Mouse (Mus musculus): ENCODE results near the gene Rapgef2. TPM values are rescaled to one million over a fixed set of nuclear protein-coding genes. Genes with fewer than 3 reads are reported as not detected.

The Rapgef2 gene
- total RNA-seq, 2 experiments from 2014 or later = 24.8 to 30.8 TPM

DNA sequence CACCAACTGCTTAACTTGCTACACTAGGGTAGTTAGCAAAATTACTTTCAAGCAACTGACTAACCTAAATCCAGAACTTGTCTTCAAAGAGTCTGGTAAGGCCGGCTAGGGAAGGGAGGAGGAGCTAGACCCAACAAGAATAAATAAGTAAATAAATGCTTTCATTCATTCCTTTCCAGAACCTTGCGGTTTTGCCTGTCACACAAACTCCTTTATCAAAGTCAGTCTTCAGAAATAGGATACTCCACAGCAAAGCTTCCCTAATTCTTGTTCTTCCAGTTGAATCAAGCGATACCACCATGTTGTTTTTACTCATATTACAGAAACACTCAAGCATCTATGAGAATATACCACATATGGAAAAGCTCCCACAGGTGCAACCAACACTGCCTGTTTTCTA lies 2.3 kb downstream of the Rapgef2 start:
- DNase-seq = no peak

DNA sequence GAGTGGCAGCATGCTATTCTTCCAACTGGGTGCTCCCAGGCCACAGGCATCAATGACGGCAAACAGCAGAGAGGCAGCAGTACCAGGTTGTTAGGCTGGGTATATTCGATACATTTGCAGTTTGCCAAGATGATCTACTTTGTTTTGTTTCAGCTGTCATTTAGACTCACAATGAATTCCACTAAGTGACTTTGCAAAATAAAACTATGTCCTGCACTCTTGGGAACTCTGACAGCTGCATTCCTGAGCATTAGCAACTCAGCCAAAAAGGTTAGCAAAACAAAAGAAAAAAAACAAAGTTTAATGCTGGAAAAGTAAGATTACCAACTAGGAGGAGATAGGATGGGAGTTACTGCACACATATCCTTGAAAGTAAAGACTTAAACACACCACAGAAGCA lies 3.3 kb downstream of the Rapgef2 start:
- DNase-seq = no peak

DNA sequence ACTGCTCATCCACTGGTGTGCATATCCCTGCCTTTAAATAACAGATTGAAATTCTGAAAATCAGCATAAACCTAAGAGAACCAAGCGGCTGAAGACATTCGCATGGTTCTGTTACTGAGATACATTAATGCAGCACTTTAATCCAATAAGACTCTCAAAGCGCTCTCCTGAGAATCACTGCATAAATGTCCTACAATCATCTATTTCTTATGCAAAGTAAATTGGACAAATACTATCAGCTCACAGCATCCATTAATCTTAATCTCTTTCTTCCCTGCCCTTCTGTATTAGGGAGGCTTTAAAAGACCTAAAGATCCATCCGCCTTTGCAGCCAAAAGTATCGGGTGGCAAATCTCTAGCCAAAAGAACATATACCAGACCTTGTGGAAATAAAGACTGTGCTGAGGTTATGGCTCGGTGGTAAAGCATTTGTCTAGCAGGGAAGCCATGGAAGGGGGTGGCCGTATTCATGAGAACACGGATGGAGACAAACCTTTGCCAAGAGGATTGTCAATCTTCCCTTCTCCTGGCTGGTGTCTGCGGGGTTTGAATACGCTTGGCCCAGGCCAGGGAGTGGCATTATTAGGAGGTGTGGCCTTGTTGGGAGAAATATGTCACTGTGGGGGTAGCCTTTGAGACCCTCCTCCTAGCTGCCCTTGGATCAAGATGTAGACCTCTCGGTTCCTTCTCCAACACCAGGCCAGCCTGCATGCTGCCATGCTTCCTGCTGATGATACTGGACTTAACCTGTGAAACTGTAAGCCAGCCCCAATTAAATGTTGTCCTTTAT lies 10.3 kb downstream of the Rapgef2 start:
- DNase-seq = no peak

DNA sequence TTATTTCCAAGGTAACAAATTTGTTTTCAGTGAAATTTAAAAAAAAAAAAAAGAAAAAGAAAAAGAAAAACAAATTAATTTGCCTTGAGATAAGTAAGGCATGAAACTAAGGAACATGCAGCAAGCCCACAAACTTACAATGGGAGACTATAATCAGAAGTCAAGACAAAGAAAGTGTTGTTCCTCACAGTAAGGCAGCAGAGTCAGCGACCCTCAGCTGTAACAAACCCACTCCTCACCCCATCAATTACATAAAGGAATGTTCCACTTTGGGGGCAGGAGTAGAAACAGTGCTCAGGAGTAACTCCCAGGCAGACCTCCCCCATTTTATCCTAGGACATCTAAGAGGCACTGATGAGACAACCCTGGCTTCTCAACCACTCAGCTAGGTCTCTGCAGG lies 13.0 kb downstream of the Rapgef2 start:
- no peak for DNase-seq

DNA sequence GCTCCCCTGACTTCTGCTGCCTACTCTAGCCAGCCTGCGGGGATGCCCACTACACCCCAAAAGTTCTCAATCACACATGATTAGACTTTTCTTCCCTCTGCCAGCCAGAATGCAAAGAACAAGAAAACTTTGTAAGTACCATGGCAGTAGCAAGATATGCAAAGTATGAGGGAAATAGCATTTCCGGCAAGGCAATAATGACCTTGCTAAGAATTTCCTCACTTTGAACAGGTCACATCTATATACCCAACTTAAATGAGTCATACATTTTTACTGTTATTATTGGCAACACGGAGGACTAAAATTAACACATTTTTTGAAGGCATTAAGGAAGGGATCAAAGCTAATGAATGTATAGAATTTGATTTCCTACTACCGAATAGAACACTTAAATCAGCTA lies 13.4 kb downstream of the Rapgef2 start:
- DNase-seq = no peak

DNA sequence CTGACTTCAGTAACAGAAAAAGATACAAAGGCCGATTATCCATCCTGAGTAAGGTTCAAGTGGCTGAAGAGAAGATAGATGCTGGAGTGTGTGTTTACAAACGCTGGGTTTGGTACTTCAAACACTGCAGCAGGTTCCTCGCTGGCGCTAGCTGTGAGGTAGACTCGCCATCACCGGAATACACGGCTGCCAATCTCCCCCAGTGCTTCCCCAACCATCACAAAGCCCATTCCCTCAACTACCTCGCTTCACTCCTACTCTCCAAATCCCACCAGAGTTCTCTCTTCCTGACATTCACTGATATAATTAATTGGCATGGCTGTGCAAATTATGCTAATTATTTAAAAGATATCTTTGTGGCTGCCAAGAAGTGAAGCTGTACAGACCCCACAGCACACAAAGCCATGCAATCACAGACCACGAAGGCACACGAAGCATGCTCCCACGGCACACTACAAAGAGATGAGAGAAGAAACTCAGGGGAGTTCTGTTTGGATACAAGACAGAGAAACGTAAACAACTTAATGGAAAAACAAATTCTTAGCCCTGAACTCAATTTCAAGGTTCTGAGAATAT lies 15.2 kb downstream of the Rapgef2 start:
- no peak for DNase-seq

DNA sequence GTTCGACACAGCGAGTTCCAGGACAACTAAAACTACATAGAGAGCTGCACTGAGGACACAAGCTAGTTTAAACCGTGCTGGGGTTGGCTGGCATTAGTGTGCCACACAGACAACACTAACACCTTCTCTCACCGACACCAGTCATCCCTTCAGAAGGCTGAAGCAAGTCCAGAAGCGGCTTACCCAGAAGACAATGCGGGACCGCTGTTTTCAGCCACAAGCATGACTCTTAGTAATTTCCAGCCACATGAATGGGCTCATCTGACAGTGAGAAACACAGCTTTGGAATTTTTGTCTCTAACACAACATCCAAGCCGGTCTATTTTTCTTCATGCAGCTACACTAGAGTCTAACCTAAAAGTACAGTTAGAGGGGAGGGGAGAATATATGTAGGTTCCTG lies 16.4 kb downstream of the Rapgef2 start:
- no peak for DNase-seq

DNA sequence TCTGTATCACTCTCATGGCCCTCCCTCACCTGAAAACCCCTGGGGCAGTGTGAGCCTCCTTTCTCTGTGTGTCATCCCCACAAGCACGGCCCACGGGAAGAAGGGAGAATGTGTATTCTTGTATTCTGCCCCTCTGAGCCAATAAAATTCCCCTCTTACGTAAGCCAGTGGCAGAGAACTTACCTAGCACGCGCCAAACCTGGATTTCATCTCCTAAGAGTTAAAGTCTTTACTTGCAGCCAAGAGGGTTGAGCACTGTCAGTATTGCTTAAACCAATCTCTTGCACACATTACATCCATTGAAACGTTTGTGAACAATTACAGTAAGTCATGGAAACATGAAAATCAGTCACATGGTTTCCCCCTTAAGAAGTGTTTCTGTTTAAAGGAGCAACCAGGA lies 19.3 kb downstream of the Rapgef2 start:
- DNase-seq = no peak

DNA sequence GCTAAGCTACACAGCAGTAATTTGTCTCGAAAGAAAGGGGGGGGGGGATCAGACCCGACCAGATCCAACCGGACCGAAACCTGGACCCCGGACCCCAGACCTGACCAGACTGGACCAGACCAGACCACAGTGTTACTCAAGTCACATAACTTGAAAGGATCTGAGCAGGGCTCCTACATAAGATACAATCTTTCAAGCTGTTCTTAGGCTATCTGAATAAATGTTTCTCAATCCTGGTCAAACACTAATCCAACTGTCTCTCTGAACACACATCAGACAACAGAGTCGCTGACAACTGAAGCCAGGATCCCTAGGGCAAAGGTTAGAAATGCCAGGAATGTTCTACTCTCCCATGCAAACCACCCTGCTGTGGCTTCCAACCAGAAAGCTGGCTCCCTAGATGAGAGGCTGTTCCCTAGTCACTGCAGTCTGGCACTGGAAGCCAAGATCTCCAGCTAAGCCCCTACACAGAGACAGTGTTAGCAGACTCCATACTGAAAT lies 24.5 kb downstream of the Rapgef2 start:
- no peak for DNase-seq

DNA sequence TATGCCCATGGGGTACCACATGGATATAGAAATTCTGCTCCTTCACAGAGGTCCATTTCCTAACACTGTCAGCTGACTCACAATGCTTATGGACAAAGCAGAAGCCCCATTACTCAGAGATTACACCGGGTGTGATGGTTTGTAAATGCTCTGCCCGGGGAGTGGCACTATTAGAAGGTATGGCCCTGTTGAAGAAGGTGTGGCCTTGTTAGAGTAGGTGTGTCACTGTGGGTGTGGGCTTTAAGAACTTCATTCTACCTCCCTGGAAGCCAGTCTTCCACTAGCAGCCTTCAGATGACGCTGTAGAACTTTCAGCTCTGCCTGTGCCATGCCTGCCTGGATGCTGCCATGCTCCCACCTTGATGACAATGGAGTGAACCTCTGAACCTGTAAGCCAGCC lies 32.3 kb downstream of the Rapgef2 start:
- DNase-seq = no peak

DNA sequence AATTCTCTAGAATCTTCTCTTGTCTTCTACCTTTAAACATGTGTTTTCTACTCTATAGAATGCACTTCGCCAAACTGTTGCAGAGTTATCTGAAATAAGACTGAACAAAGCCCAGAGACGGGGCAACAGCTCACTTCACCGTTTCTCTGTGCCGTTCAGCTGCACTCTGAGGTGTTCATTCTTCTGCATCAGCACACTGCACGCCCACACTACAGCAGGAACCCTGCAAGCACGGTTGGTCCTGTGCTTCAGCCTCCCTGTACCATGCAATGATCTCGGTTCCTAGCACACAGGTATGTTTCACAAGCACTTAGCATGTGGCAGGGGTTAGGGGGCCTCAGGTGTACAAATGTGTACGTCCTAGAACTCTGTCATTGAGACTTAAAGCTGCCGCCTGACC lies 32.9 kb downstream of the Rapgef2 start:
- DNase-seq = no peak

DNA sequence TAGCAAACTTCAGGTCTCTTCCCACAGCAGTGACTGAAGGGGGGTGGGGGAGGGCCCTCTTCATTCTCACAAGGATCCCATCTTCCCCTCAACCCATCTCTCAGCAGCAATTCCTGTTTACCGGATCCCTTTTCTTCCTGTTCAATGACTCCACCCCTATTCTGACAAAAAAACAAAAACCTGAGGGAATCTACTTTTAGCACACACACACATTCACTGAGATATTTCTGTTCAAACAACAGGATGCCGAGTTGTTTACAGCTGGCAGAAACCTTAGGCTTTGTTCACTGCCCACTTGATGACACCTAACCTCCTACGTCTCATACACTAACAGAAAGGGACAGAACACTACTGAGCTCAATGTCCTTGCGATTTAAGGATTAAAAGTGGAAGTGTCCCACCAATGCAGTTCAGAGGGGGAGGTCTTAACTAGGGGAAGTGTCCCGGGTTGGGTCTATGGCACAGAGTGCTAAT lies 33.4 kb downstream of the Rapgef2 start:
- DNase-seq = no peak

DNA sequence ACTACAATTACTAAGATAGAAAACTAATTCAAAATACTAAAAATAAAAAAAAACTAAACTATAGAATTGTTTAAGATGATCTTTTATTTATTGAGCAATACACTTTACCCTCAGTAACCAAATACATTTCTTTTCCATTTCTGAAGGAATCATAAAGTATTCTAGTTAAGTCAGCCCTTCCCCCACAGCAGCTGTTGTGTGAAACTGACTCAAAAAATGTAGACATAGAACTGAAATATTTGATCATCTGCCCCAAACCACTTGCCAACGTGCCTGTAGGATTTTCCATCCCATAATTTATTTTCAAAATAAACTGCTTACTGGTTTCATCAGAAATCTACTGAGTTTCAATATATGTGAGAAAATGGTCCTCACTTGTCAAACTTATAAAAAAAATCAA lies 36.4 kb downstream of the Rapgef2 start:
- DNase-seq = no peak

DNA sequence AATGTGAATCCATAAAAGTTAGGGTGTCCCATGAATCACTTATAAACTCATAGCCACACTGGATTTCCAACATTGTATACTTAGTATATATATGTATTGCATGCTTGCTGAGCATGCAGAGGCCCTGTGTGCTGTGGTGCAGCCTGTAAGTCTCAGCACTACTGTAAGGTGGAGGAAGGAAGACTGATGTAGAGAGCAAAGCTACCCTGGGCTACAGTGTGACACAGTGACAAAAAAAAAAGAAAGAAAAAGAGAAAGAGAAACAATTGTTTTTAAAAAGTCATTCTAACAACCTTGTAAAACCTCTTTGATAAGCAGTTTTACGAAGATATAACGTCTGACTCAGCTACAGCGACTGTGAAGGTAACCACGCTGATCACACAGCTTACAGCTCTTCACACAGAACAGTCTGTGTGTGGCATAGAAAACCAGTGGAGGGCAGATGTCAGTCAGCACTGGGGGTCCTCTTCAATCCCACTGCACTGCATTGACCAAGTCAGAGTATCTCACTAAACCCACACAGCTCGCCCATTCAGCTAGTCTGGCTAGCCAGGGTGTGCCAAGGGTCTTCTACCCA lies 37.6 kb downstream of the Rapgef2 start:
- no peak for DNase-seq

DNA sequence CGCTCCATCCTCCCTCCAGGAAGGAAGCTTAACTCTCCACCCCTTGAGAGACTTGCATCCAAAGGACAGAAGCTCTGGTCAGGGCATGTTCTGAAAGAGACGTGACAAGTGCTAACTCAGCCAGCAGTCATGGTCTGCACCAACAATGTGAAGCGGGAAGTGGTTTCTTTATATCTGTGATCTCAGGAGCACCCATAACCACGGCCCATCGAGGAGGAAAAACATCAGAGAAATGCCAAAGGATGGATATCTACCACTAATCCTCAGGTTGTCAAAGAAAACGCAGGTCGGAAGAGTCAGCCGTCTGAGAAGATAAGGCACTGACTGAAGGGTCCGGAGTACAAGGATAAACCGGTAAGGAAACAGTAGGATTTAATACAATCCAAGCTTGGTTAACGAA lies 38.1 kb downstream of the Rapgef2 start:
- no peak for DNase-seq

DNA sequence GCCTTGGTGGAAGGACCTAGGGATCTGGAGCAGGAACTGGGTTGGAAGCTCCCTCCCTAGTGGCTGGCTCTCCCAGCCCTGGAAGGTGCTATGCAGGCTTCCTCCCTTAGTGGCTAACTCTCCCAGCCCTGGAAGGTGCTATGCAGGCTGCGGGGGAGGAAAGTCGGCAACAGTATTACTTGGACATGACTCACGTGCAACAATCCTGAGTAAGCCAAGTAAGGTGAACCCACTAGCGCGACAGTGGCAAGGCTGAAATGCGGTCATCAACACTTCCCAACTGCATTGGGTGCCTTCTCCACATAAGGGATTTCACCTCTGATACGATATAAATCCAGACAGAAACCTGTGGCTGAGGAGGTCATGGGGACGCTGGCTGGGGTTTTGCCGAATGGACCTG lies 42.0 kb downstream of the Rapgef2 start:
- DNase-seq = no peak

DNA sequence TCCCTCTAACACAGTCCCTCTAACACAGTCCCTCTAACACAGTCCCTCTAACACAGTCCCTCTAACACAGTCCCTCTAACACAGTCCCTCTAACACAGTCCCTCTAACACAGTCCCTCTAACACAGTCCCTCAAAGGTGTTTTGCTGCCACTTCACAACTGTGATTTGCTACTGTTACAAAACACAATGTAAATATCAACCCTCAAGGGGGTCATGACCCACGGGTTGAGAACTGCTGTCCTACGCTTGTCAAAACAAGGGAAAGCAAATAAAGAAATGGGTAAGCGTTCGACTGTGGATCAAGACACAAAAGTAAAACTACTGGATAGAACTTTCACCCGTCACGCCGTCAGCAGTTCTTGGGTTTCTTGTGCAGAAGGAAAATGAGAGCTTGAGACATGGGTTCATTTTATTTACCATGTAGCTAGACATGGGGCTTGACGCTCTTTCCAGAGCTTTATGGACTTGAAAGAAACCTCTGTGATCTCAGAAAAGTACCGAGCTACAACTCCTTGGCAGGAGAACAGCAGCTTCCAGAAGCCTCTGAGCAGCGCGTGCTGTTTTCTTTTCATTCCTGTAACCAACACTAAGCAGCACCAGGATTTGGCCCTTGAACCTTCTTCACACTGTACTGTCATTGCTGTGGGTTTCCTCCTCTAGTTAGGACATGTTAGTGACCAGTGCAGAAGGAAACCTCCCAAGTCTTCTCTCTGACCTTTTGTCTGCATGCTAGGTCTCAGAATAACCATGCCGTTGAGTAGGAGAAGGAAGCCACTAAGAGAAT lies 43.2 kb downstream of the Rapgef2 start:
- DNase-seq = no peak

DNA sequence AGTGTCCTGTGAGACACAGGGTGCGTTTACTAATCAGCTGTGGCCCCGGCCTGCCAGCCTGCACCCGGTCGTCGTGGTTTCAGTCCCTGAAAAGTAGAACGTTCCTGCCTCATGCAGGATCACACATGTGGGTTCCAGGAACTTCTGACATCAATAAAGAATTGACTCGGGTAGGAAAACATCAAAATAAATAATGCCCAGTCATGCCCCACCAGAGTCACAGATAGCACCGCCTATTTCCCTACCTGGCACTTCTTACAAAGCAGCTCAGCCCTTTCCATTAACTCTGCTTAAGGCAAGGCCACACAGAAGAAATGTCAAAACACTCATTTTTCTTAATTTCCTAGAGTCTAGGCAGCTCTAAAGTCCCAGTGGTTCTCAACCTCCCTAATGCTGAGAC lies 44.0 kb downstream of the Rapgef2 start:
- DNase-seq = no peak

DNA sequence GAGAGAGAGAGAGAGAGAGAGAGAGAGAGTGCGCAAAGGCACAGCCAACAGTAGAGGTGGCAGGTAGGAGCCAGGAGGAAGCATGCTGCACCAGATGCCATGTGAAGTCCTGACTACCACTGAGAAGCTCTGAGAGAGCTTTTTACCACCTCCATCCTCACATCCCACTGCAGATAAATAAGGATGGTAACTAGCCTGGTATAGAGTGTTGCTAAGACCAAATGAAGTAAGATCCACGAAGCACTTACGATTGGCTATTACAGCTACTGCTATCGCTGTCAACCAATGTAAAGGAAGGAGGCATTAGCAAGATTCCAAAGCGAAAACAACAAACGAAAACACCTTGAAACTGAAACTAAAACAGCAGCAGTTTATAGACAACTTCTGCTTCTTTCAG lies 47.3 kb downstream of the Rapgef2 start:
- DNase-seq = no peak

DNA sequence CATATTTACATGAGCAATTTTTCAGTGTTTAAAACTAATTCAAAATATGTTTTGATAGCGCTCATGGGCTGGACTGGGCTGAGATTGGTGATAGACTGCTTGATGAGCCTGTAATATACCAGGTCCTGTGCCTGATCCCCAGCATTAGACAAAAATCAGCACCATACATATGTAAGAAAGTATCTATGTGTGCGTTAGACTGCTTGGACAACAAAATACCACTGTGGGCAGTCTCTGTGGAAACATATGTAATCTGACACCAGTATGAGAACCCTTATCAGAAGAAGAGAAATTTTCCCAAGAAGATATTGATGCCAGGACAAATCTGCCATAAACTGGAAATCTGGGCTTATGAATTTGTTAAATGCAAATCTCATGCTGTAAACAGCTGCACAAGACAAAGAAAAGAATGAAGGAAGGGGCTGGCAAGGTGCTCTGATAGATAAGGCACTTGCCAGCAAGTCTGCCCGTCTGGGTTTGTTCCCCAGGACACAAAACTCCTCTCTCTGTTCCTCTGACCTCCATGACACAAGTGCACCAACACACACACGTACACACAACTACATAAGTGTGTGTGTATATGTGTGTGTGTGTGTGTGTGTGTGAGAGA lies 47.8 kb downstream of the Rapgef2 start:
- DNase-seq = no peak

DNA sequence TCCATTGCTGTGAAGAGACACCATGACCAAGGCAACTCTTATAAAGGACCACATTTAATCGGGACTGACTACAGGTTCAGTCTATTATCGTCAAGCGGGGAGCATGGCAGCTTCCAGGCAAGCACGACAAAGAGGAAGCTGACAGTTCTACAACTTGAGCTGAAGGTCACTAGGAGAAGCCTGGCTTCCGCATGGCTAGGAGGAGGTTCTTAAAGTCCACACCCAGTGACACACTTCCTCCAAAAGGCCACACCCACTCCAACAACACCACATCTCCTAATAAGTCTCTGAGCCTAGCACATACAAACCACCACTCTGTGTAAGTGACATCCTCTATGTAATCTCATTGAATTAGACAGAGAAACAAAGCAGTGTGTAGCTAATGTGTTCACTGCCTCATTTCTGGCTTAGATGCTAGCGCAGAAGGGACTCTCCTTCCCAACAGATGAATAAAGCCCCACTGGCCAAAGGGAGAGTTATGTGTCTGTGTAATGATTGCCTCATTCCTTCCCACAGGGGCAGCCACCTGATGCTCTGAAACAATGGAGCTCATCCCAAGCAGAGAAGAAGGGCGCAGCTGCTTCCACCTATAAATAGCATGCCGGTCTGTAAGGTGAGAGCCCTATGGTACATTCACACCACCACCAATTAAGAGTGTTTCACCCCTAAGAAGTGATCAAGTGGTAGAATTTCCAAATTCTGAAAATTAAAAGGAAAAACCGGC lies 48.5 kb downstream of the Rapgef2 start:
- DNase-seq = no peak

DNA sequence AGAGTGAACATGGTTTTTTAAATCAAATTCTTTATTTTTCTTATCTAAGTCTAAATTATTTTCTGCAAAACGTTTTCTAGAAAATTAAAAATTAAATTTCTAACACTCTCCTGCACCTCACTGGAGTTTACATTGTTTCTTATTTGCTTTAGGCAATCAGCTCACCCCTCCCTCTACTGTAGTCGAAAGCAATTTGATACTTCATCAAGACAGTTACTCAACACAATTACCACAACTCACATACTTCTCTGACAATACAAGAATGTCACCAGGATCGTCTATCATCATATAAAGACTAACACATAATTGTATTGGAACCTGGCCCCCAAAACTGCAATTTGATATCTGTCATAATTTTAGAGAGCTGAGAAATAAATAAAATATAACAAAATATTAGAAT lies 51.8 kb downstream of the Rapgef2 start:
- no peak for DNase-seq

Data from gastrocnemius, postnatal 10 days (tissue).